Mouse (Mus musculus) spleen, adult 2 months (tissue): Measurements from ENCODE around the gene Itpk1. TPM values are rescaled to one million over a fixed set of nuclear protein-coding genes. Genes with fewer than 3 reads are reported as not detected.

ENCODE experiments used
- DNase-seq, 2 experiments: peaks; one replicate each; pipeline versions ENCODE4 v3.0.0 to v3.0.0-alpha.2; 2012 to 2021; ENCODE audit warnings: low spot score in 2 of 2, low read depth in 1 of 2
- H3K27ac ChIP-seq: fragments of 200-500 bp; 2 replicates; pipeline ENCODE4 v1.5.1; 2012; ENCODE audit warnings: low read length, inconsistent platforms; ENCODE audit not compliant: insufficient read depth
- H3K27me3 ChIP-seq: fragments of 200-500 bp; 2 replicates; pipeline ENCODE4 v1.6.1; 2012; ENCODE audit warnings: mild to moderate bottlenecking, moderate library complexity, low read length, inconsistent platforms; ENCODE audit not compliant: control insufficient read depth, insufficient read depth
- H3K36me3 ChIP-seq: fragments of 200-500 bp; 2 replicates; pipeline ENCODE4 v1.6.1; 2012; ENCODE audit warnings: mild to moderate bottlenecking, low read length, inconsistent platforms; ENCODE audit not compliant: control insufficient read depth, insufficient read depth
- H3K4me1 ChIP-seq: fragments of 200-500 bp; 2 replicates; pipeline ENCODE4 v1.6.1; 2011; ENCODE audit warnings: inconsistent platforms; ENCODE audit not compliant: control insufficient read depth, insufficient read depth, insufficient read length
- H3K4me3 ChIP-seq: fragments of 200-500 bp; 2 replicates; pipeline ENCODE4 v1.5.1; 2011; ENCODE audit warnings: mild to moderate bottlenecking, inconsistent platforms; ENCODE audit not compliant: insufficient read depth, insufficient read length; ENCODE audit errors: extremely low read depth
- CTCF ChIP-seq: fragments of 200-500 bp; IDR thresholded peaks from 2 replicates; pipeline ENCODE4 v1.5.1; 2011; ENCODE audit warnings: mild to moderate bottlenecking, inconsistent platforms; ENCODE audit not compliant: insufficient read depth, insufficient read length, insufficient replicate concordance; ENCODE audit errors: extremely low read depth
- POLR2A ChIP-seq: fragments of 200-500 bp; IDR thresholded peaks from 2 replicates; pipeline ENCODE4 v1.6.1; 2011; ENCODE audit warnings: low read depth, low read length, inconsistent platforms
- WGBS: fragments of 180-500 bp; shearing (Covaris S2); methylation state at CpG from one replicate; pipeline ENCODE4 v1.1.7; 2018; 5-methylcytosine and 5-hydroxymethylcytosine counted together
- polyA plus RNA-seq: library from polyadenylated mRNA; depleted of rRNA; stranded (reverse); fragments of >200 nt; gene quantifications from 2 replicates; pipeline ENCODE4 v1.2.3, GENCODE M21; 2012

Gene Itpk1
- polyA plus RNA-seq, 1 experiment = 22.2 TPM

GRCm38 (mm10) chr12:102705906-102706640 lies 1.3 kb upstream of the Itpk1 start:
- DNase-seq = no peak
- H3K4me1 ChIP-seq = peaks cover 12% of the 10 kb centered on the region; the same call in 1 of the 2 replicates
- no peaks in the 10 kb centered on the region for H3K36me3 ChIP-seq
- H3K27me3 ChIP-seq = no peaks in the 10 kb centered on the region
- no peak overlapping the region for H3K4me3 ChIP-seq
- WGBS = 81% methylated on average over 6 of the region's 6 CpGs
- TF ChIP-seq CTCF (no peak), POLR2A (no peak)
- H3K27ac ChIP-seq = no peak overlapping the region

DNA sequence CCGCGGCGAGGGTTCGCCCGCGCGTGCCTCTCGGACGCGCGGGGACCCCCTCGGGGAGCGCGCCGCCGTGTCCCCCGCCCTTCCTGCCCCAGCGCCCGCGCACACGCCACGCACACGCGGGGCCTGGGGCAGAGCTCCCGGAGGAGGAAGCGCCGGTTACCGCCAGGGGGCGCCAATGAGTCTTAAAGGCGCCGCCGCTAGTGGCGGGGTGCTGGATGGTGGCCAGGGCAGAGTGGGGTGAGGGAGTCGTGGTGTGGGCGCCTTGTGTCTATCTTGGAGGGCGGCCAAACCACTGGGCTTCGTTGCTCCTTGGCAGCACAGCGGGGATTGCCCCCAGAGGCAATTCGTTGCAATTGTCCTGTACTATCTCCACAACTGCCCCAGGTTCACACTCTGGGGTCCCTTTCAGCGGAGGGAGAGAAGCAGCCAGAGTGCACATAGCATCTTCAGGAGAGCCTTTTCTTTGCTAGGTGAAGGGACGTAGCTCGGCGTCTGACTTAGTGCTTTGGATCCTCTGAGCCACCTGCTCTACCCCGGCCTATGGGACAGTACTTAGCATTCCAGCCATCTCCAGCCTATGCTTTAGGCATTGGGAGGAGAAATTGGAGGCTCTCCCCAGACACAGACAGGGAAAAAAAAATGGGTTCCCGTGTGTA lies 614 bp upstream of the Itpk1 start:
- H3K27ac ChIP-seq = peak overlapping the region; percentile 87

DNA sequence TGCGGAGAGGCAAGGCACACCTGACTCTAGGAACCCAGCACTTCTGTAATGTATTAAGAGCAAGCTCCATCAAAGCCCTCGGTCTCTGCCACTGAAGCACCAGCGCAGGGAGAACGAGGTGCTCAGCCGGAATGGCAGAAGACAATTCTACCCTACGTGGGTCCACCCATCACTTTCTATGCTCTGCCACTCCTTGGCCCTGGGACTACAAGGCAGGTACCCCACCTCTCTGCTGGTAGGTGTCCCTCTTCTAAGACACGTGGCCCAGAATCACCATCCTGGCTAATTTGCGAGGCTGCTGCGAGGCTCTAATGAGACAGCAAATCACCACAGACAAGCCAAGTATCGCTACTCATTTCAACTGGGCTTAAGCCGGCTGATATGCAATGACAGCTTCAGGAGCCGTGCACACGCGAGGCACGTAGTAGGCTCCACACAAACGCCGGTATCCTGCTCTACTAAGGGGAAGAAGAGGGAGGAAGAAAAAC lies 765 bp downstream of the Itpk1 start:
- H3K4me3 ChIP-seq = peak overlapping the region; percentile 98
- no peak for DNase-seq
- H3K36me3 ChIP-seq = no peaks in the 10 kb centered on the region
- peak overlapping the region; percentile 84 for H3K27ac ChIP-seq
- TF ChIP-seq CTCF = no peak
- no peak for TF ChIP-seq POLR2A
- no peaks in the 10 kb centered on the region for H3K27me3 ChIP-seq
- H3K4me1 ChIP-seq = peaks cover 18% of the 10 kb centered on the region; the same call in 1 of the 2 replicates
- WGBS = 5% methylated on average over 17 of the region's 17 CpGs

More for the DNA sequence above, 614 bp upstream of the Itpk1 start:
- 3% methylated on average over 44 of the region's 45 CpGs for WGBS
- Histone ChIP-seq H3K4me3 (peak overlapping the region; percentile 76), H3K4me1 (peaks cover 12% of the 10 kb centered on the region; the same call in 1 of the 2 replicates), H3K27me3 (no peaks in the 10 kb centered on the region), H3K36me3 (no peaks in the 10 kb centered on the region)
- DNase-seq = peak; percentile 68 to 84
- peak; percentile 83 for TF ChIP-seq CTCF
- no peak for TF ChIP-seq POLR2A

DNA sequence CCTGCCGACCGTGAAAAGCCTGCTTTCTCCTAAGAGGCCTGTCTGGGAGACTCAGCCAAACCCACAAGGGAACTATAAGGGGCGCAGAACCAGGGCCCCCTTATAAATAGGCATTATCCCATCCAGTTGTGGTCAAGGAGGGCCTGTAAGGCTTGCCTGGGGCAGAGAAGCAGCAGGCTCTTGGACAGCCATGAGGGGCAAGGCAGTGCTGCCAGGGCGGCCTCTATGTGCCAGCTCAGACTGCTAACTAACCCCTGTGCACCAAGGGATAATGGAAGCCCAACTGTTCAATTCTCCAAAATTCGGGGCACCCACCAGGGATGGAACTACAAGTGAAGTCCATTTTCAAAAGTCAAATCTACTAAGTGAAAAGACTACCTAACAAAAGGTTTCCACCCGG lies 1.3 kb downstream of the Itpk1 start:
- H3K4me3 ChIP-seq = peak overlapping the region; percentile 98; the same call in 1 of the 2 replicates
- no peaks in the 10 kb centered on the region for H3K36me3 ChIP-seq
- 26% methylated on average over 6 of the region's 6 CpGs for WGBS
- H3K27me3 ChIP-seq = no peaks in the 10 kb centered on the region
- no peak for TF ChIP-seq CTCF
- no peak for TF ChIP-seq POLR2A
- no peak for DNase-seq
- peaks cover 23% of the 10 kb centered on the region; the same call in 1 of the 2 replicates for H3K4me1 ChIP-seq
- peak overlapping the region; percentile 84 for H3K27ac ChIP-seq

- DNase-seq = no peak
- Histone ChIP-seq H3K27me3 (no peaks in the 10 kb centered on the region), H3K4me1 (peaks cover 27% of the 10 kb centered on the region; the same call in 1 of the 2 replicates), H3K36me3 (no peaks in the 10 kb centered on the region), H3K4me3 (peak overlapping the region; percentile 53; the same call in 1 of the 2 replicates), H3K27ac (peak overlapping the region; percentile 77)
- TF ChIP-seq POLR2A (no peak), CTCF (no peak)
- WGBS = 6% methylated on average over 4 of the region's 4 CpGs
These were observed 1.7 kb downstream of the Itpk1 start for GRCm38 (mm10) chr12:102703111-102703412.

DNA sequence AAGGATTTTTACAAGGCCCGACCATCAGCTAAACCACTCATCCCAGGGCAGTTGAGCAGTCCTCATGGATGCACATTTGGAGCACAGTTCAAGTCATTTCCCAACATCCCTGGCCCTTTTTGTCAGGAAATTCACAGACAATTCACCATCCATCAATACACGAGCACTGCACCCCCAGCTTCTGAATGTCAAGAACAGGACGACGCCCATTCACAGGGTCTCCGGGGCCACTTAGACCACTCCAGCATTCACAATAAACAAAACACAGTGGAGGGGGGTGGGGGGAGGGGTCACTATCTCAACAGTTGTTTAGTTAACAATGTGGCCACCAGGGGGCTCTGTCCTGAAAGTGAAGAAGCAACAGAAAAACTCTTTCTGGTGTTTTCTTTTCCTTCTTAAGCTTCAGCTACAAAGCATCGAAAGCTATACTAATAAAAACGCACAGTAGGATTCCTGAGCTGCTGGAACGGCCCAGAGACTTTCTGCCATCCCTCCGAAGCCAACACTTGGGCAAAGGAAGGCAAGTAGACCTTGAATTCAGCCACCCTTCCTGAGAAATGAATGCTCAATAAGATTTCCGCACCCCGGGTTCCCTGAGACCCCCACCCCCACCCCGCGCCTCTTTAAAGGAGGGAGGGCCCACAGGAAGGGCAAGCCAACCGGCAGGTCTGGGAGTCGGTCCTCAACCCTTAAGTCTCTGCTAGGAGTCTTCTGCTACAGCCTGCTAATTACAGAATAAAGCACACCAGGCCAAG lies 2.2 kb downstream of the Itpk1 start:
- Histone ChIP-seq H3K4me3 (peak overlapping the region; percentile 53; the same call in 1 of the 2 replicates), H3K27me3 (no peaks in the 10 kb centered on the region), H3K27ac (peak overlapping the region; percentile 77), H3K36me3 (no peaks in the 10 kb centered on the region), H3K4me1 (peaks cover 32% of the 10 kb centered on the region; the same call in 1 of the 2 replicates)
- 10% methylated on average over 15 of the region's 15 CpGs for WGBS
- peak; percentile 76 to 78 for DNase-seq
- TF ChIP-seq CTCF (peak; percentile 23; the same call in 1 of the 2 replicates), POLR2A (no peak)
